Mouse (Mus musculus): ENCODE data around the gene Rgs9. TPM values are rescaled to one million over a fixed set of nuclear protein-coding genes. Genes with fewer than 3 reads are reported as not detected.
"Not testable (repeated sequence)": the region's sequence is repeated elsewhere in the genome, so short reads cannot be mapped to it uniquely, and the experiment has no call there.

The Rgs9 gene
- polyA plus RNA-seq (2016; fragmentation: Nextera tagmentation; extraction: Ambion mirVana), result 3.8 and 4.3 TPM in 2 replicates

GRCm38 (mm10) chr11:109297710-109298375, at the start of gene Rgs9:
TSS of gene Rgs9 (minus strand) at chr11:109298129.
- peaks cover 34% of the 10 kb centered on the region for H3K27me3 ChIP-seq
- H3K4me2 ChIP-seq (replicated peaks), result peak within 1 kb of the TSS; percentile 75
- H3K36me3 ChIP-seq, result no peaks in the 10 kb centered on the region
- H3K9me3 ChIP-seq, result no peaks in the 10 kb centered on the region
- peak within 1 kb of the TSS; percentile 46 for H3K4me3 ChIP-seq
- ATAC-seq (ENCODE audit: low FRiP score, low read depth), result peak; percentile 99
- peaks cover 8% of the 10 kb centered on the region; the same call in 1 of the 2 replicates for H3K4me1 ChIP-seq
- no peak within 1 kb of the TSS for H3K27ac ChIP-seq (replicated peaks)
- WGBS, result 5% methylated on average over 37 of the region's 37 CpGs
- H3K9ac ChIP-seq (replicated peaks), result peak within 1 kb of the TSS; percentile 56

- 65% methylated on average over 10 of the region's 10 CpGs for whole genome bisulfite sequencing
- 0 out of 2 replicates have a peak, but pooled peaks have one; percentile 58 for ATAC-seq (ENCODE audit: low FRiP score, low read depth)
Measured at GRCm38 (mm10) chr11:109347242-109347959, 49.5 kb upstream of the Rgs9 start.

GRCm38 (mm10) chr11:109343991-109344599, 46.2 kb upstream of the Rgs9 start:
- Histone ChIP-seq H3K9me3 (no peaks in the 10 kb centered on the region), H3K9ac (replicated peaks) (no peak overlapping the region), H3K27me3 (no peaks in the 10 kb centered on the region), H3K4me2 (replicated peaks) (no peak overlapping the region), H3K4me1 (peaks cover 12% of the 10 kb centered on the region; the same call in 1 of the 2 replicates), H3K4me3 (no peak overlapping the region), H3K27ac (replicated peaks) (no peak overlapping the region), H3K36me3 (no peaks in the 10 kb centered on the region)
- ATAC-seq (ENCODE audit: low FRiP score, low read depth), result no peak
- 38% methylated on average over 10 of the region's 10 CpGs for WGBS

More at GRCm38 (mm10) chr11:109347242-109347959, 49.5 kb upstream of the Rgs9 start:
- Histone ChIP-seq H3K4me2 (replicated peaks) (no peak overlapping the region), H3K4me3 (no peak overlapping the region), H3K9ac (replicated peaks) (no peak overlapping the region), H3K4me1 (peaks cover 12% of the 10 kb centered on the region; the same call in 1 of the 2 replicates), H3K27me3 (no peaks in the 10 kb centered on the region), H3K27ac (replicated peaks) (no peak overlapping the region), H3K36me3 (no peaks in the 10 kb centered on the region), H3K9me3 (no peaks in the 10 kb centered on the region)

GRCm38 (mm10) chr11:109343558-109343957, 45.6 kb upstream of the Rgs9 start:
- no peak overlapping the region for H3K4me2 ChIP-seq (replicated peaks)
- no peaks in the 10 kb centered on the region for H3K9me3 ChIP-seq
- WGBS, result 33% methylated on average over 7 of the region's 7 CpGs
- no peaks in the 10 kb centered on the region for H3K27me3 ChIP-seq
- no peak for ATAC-seq (ENCODE audit: low FRiP score, low read depth)
- H3K4me1 ChIP-seq, result peaks cover 12% of the 10 kb centered on the region; the same call in 1 of the 2 replicates
- no peak overlapping the region for H3K9ac ChIP-seq (replicated peaks)
- no peaks in the 10 kb centered on the region for H3K36me3 ChIP-seq
- no peak overlapping the region for H3K4me3 ChIP-seq
- H3K27ac ChIP-seq (replicated peaks), result no peak overlapping the region

- not testable (repeated sequence) for H3K4me2 ChIP-seq (replicated peaks); H3K9me3 ChIP-seq; H3K27ac ChIP-seq (replicated peaks); H3K27me3 ChIP-seq; ATAC-seq (ENCODE audit: low FRiP score, low read depth); H3K9ac ChIP-seq (replicated peaks); H3K4me3 ChIP-seq; H3K36me3 ChIP-seq
- H3K4me1 ChIP-seq, result peaks cover 12% of the 10 kb centered on the region; the same call in 1 of the 2 replicates
- WGBS, result 95% methylated on average over 3 of the region's 4 CpGs
Measured at GRCm38 (mm10) chr11:109342666-109343065, 44.7 kb upstream of the Rgs9 start.

- Histone ChIP-seq H3K36me3 (no peaks in the 10 kb centered on the region), H3K4me1 (peaks cover 7% of the 10 kb centered on the region; the same call in 1 of the 2 replicates), H3K4me3 (no peak overlapping the region), H3K4me2 (replicated peaks) (no peak overlapping the region), H3K27me3 (no peaks in the 10 kb centered on the region), H3K9me3 (no peaks in the 10 kb centered on the region), H3K27ac (replicated peaks) (no peak overlapping the region), H3K9ac (replicated peaks) (no peak overlapping the region)
- 88% methylated on average over 5 of the region's 5 CpGs for whole genome bisulfite sequencing
- no peak for ATAC-seq (ENCODE audit: low FRiP score, low read depth)
Measured at GRCm38 (mm10) chr11:109340541-109340940, 42.6 kb upstream of the Rgs9 start.

- WGBS, result 94% methylated on average over 8 of the region's 8 CpGs
Measured at GRCm38 (mm10) chr11:109339155-109339938, 41.4 kb upstream of the Rgs9 start.

GRCm38 (mm10) chr11:109335890-109336289, 38.0 kb upstream of the Rgs9 start:
- H3K4me3 ChIP-seq, result no peak overlapping the region
- no peaks in the 10 kb centered on the region for H3K9me3 ChIP-seq
- no peak overlapping the region for H3K9ac ChIP-seq (replicated peaks)
- no peak for ATAC-seq (ENCODE audit: low FRiP score, low read depth)
- WGBS, result 58% methylated on average over 6 of the region's 6 CpGs
- peaks cover 10% of the 10 kb centered on the region for H3K4me1 ChIP-seq
- no peaks in the 10 kb centered on the region for H3K36me3 ChIP-seq
- H3K27me3 ChIP-seq, result no peaks in the 10 kb centered on the region
- H3K4me2 ChIP-seq (replicated peaks), result no peak overlapping the region
- no peak overlapping the region for H3K27ac ChIP-seq (replicated peaks)

More at GRCm38 (mm10) chr11:109339155-109339938, 41.4 kb upstream of the Rgs9 start:
- H3K36me3 ChIP-seq, result no peaks in the 10 kb centered on the region
- H3K9ac ChIP-seq (replicated peaks), result no peak overlapping the region
- no peaks in the 10 kb centered on the region for H3K27me3 ChIP-seq
- H3K9me3 ChIP-seq, result no peaks in the 10 kb centered on the region
- peaks cover 7% of the 10 kb centered on the region; the same call in 1 of the 2 replicates for H3K4me1 ChIP-seq
- no peak for ATAC-seq (ENCODE audit: low FRiP score, low read depth)
- no peak overlapping the region for H3K27ac ChIP-seq (replicated peaks)
- H3K4me3 ChIP-seq, result no peak overlapping the region
- H3K4me2 ChIP-seq (replicated peaks), result no peak overlapping the region

- Histone ChIP-seq H3K36me3 (no peaks in the 10 kb centered on the region), H3K27ac (replicated peaks) (no peak overlapping the region), H3K9ac (replicated peaks) (no peak overlapping the region), H3K4me1 (peaks cover 11% of the 10 kb centered on the region), H3K4me3 (no peak overlapping the region), H3K9me3 (no peaks in the 10 kb centered on the region), H3K27me3 (no peaks in the 10 kb centered on the region), H3K4me2 (replicated peaks) (no peak overlapping the region)
- ATAC-seq (ENCODE audit: low FRiP score, low read depth), result no peak
- 92% methylated on average over 4 of the region's 4 CpGs for WGBS
Measured at GRCm38 (mm10) chr11:109334773-109335172, 36.8 kb upstream of the Rgs9 start.

GRCm38 (mm10) chr11:109332722-109333121, 34.8 kb upstream of the Rgs9 start:
- no peaks in the 10 kb centered on the region for H3K9me3 ChIP-seq
- H3K27ac ChIP-seq (replicated peaks), result no peak overlapping the region
- WGBS, result 83% methylated on average over 6 of the region's 6 CpGs
- H3K4me3 ChIP-seq, result no peak overlapping the region
- peaks cover 11% of the 10 kb centered on the region for H3K4me1 ChIP-seq
- H3K27me3 ChIP-seq, result no peaks in the 10 kb centered on the region
- H3K4me2 ChIP-seq (replicated peaks), result no peak overlapping the region
- H3K36me3 ChIP-seq, result no peaks in the 10 kb centered on the region
- no peak overlapping the region for H3K9ac ChIP-seq (replicated peaks)
- no peak for ATAC-seq (ENCODE audit: low FRiP score, low read depth)

GRCm38 (mm10) chr11:109331424-109331824, 33.5 kb upstream of the Rgs9 start:
- Histone ChIP-seq H3K27ac (replicated peaks) (no peak overlapping the region), H3K9ac (replicated peaks) (no peak overlapping the region), H3K9me3 (no peaks in the 10 kb centered on the region), H3K4me3 (peak overlapping the region; percentile 15), H3K4me2 (replicated peaks) (peak overlapping the region; percentile 50), H3K4me1 (peaks cover 11% of the 10 kb centered on the region), H3K36me3 (no peaks in the 10 kb centered on the region), H3K27me3 (no peaks in the 10 kb centered on the region)
- 9% methylated on average over 6 of the region's 6 CpGs for WGBS
- peak; percentile 94 for ATAC-seq (ENCODE audit: low FRiP score, low read depth)

Measured in midbrain, embryonic 12.5 days (tissue).